Mouse (Mus musculus) MN1 (cell line): ENCODE measurements around the gene Gbf1.

Experiments used
- DNase-seq: peaks from one replicate; pipeline ENCODE4 v3.0.0-alpha.2; 2016; ENCODE audit warnings: low spot score

Gene Gbf1

DNA sequence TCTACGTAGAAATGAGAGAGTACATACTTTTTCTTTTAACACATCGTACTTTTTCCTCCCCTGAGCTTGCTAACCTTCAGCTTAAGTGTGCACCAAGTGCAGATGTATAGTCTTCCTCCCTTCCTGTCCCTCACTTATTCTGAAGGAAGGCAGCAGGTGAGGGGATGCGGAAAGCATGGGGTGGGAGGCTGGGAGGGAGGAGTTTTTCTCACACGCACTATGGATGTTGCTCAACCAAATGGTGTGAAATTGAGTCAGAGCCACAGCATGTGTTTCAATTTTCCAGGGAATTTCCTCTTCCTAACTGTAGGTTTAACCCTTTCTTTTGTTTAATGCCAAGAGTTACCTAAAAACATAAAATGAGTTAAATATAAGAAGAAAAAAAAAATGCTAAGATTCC lies 70.8 kb downstream of the Gbf1 start:
- no peak for DNase-seq

DNA sequence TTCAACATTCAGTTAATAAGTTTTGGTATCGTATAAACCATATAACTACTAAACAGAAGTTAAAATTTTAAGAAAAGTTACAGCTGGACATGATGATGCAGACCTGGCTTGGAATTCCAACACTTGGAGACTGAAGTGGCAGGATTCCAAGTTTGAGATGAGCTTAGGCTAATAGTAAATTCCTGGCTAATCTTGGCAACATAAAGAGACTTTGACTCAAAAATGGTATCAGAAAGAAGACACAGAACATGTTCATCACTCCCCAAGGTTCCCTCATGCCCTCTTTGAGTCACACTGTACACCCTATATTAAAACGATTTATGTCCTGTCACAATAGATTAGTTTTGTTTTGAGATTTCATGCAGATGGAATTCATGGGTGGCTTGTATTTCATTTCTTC lies 72.6 kb downstream of the Gbf1 start:
- DNase-seq: no peak

DNA sequence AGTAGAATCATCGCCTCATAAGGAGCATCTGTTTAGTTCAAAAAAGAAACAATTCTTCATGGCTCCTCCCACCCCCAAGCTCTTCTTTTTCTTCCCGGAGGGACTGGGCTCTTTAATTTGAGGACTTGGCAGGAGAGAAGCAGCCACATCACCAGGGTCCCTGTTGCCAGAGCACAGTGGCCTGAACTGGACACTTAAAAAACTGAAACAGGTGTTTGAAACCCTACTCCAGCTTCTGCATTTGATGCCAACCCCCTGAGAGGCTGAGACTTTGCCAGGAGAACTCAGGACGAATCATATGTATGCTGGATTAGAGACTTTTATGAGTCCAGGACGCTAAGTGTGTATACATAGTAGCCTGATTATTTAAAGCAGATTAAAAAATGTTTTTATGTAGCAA lies 73.2 kb downstream of the Gbf1 start:
- DNase-seq: no peak

DNA sequence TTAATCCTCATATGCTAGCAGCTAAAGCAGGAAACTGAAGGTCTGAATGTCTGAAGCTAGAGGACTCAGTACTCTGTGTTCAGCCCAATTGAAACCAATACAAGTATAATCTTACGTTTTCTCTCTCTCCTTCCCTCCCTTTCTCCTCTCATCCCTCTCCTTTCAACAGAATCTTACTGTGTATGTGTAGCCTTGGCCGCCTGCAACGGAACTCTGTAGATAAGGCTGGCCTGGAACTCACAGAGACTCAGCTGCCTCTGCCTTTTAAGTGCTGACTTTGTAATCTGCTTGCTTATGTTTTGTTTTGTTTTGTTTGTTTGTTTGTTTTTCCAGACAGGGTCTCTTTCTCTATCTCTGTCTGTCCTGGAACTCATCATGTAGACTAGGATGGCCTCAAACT lies 74.0 kb downstream of the Gbf1 start:
- DNase-seq: no peak

DNA sequence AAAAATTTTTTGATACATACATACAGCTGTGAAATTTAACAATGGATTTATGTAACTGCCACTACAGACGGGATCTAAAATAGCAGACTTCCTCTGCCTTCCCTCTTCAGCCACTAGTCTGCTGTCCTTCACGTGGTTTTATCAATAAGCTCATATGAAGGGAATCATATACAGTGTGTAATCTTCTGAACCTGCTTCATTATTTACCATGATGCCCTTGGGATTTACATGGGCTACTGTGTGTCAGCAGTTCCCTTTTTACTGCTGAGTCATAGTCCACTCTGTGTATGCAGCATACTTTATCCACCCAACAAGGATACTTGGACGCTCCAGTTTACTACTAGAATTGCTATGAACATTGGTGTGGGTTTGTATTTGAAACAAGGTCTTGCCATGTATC lies 75.0 kb downstream of the Gbf1 start:
- no peak for DNase-seq

DNA sequence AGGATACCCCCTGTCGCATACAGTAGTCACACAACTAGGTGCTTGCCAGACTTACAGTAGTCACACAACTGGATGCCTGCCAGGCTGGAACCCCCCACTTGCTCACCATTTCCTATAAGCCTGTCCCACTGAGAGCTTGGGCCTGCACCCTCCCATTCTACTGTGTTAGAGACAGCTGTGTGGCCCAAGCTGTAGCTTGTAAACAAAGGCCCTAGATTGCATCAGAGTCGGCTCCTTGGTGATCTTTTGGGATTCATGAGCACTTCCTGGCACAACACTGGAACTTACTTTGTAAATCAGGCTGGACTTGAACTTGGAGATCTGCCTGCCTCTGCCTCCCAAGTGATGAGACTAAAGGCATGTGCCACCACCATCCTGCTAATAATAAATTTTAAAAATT lies 82.1 kb downstream of the Gbf1 start:
- DNase-seq: no peak

DNA sequence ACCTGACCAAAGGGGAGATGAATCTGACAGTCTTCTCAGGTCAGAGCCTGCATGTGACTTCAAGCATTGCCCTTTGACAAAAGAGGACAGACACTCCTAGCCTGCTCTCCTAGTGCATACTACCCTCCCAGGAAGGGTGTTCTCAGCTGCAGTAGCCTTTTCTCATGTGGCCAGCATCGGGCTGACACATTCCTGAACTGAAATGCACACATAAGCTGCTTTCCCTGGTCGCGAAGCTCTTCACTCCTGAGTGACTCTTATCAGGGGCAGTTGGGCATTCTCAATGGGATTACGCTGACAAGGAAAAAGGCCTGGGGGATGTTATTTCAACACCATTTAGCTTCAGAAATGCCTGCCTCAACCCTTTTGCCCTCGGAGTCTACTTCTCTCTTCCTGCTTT lies 84.3 kb downstream of the Gbf1 start:
- no peak for DNase-seq

DNA sequence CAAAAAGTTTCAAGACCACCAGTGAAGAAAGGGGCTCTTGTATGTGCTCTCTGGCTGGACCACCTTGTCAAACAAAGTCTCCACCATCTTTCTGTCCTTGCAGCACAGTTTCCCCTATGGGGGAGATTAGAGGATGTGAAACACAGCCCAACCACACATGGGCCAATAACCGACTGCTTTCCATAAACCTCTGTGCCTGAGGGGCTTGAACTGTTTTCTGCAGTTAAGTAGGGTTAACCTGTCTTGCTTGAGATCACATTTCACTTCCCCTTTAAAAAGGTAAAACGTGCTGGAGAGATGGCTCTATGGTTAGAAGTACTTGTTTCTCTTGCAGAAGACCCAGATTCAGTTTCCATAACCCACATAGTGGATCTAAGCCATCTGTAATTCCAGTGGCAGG lies 87.9 kb downstream of the Gbf1 start:
- DNase-seq: no peak

DNA sequence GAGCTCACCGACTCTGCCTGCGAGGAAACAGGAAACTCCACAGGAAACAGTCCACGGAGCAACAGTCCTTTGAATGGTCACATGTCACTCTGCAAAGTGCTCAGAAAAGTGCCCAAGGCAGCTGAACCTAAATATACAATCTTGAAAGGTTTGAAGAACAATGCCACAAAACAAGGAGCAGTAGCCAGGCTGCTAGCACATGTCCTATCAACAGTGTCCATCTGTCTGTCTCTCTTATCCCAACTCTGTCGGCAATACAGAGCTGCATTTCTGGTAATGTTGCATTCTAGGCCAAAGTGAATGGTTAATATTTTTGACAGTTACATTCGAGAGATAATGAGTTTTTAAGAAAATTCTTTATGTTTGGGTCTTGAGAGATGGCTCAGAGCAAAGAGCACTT lies 90.1 kb downstream of the Gbf1 start:
- no peak for DNase-seq

DNA sequence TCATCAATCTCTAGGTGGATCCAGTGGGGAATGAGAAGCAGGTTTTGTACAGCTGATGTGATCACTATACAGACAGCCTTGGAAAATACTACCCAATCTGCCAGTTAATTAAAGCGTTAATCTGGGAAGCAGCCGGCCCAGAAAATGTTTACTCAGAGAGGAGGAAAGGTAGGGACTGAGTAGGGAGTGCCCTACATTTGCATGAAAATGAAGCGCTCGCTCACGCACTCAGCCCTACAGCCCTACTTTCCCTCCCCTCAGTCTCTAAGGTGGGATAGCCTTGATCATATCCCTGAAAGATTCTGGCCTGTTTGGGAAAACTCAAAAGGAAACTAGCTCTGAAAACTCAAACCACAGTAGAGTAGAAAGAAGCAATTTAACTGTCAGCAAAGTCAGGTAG lies 92.3 kb downstream of the Gbf1 start:
- no peak for DNase-seq

DNA sequence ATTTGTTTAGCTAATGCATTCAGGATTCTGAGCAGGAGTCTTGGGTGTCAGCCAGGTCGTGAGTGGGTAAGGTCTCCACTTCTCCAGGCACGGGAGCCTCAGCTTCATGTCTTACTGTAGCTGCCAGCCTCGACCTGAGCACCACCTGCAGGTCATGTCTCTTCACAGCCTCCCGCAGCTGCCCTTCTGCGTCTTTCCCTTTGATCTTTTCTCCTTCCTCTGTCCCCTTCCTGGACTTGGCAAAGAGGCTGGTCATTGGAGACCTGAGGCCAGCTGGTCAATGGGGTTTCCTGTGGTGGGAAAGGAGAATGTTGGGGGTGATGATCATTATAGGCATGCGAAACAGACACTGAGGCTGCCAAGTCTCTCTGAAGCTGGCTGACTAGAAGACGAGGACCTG lies 96.7 kb downstream of the Gbf1 start:
- DNase-seq: peak; percentile 43

DNA sequence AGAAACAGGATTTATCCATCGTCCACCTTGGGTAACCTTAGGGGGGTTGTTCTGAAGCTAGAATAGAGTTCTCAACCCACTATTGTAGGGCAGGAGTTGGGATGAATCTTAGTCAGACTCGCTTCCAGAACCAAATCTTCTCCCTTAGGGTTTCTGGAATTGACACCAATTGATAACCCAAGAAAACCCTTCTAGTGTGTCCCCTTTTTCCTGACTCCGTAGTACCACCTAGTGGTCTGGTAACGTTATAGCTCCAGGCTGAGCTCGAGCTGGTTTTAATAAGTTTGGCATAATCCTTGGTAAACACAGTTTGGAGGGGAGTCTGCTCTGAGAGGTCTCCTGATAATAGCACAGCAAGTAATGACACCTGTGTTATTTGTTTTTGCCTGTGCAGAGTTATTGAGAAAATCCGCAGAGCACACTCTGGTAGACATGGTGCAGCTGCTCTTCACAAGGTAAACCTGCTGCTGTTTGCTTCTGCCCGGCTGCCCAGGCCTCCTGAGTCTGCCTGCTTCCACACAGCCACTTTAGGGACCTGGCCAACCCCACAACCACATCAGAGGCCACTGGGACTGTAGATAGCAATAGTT lies 101.9 kb downstream of the Gbf1 start:
- DNase-seq: peak; percentile 46

DNA sequence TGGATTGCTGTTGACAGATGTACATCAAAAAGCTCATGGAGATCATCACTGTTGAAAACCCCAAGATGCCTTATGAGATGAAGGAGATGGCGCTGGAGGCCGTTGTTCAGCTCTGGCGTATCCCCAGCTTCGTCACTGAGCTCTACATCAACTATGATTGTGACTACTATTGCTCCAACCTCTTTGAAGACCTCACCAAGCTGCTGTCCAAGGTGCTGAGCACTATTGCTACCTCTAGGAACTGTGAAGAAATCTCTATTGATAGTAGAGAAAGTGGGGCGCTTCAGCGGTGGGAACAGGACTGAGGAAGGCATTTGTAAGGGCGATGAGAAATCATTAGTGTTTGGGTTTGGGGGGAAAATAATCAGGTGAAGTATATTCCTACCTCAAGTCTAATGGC lies 112.5 kb downstream of the Gbf1 start:
- DNase-seq: no peak

DNA sequence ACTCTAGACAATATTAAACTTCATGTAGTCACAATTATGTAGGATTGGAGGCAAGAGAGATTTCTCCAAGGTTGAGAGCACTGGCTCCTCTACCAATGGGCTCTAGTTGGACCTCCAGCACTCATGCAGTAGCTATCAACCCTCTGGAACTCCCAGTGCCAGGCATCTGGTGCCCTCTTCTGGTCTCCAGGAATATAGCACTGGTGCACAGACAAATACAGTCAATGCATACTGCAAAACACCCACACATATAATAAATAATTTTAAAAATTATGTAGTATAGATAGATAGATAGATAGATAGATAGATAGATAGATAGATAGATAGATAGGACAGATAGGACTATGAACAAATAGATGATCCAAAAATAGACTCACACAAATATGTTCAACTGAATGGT lies 123.0 kb downstream of the Gbf1 start:
- peak; percentile 6 for DNase-seq

DNA sequence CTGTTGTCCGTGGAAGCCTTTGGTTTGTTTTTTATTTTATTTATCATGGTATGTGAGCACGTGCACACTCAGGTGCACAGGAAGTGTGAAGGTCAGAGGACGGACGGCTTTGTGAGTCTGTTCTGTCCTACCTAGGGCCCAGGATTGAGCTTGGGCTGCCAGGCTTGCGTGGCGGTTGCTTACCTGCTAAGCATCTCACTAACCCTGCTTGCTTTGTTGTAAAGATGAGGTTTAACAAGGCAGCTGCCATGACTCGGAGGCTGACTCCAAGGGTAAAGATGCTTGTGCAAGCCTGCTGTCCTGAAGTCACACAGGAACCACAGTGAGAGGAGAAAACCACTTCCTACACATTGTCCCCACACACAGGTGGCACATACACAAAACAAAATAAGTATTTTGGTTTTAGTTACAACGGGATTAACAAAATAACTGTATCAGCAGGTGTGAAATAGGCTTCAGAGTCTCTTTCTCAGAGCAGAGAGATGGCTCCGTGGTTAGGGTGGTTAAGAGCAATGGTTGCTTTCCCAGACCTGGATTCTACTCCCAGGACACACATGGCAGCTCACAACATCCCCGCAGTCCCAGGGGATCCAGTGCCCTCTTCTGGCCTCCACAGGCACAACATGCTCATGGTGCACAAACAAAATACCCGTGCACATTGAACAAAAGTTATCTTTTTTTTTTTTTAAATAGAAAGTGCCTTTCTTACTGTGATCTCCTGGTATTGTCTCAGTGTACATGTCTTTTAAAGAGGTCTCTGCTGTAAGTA lies 130.0 kb downstream of the Gbf1 start:
- no peak for DNase-seq

DNA sequence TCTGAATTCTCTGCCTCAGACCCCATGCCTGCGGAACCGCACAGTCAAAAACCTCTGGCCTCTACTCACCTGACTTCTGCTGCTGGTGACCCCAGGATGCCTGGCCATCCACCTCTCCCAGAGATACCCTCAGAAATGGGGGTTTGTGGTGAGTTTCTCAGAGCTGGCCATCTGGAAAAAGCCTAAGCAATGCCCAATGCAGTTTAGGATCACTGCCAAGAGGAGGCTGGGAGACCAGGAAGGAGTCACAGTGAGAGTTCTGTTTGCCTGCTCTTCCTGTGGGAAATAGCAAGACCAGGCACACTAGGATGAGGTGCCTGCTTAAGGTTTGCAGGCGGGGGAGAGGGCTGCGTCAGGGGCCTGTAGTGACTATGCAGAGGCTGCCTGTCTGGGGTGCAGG lies 132.4 kb downstream of the Gbf1 start:
- peak; percentile 16 for DNase-seq

DNA sequence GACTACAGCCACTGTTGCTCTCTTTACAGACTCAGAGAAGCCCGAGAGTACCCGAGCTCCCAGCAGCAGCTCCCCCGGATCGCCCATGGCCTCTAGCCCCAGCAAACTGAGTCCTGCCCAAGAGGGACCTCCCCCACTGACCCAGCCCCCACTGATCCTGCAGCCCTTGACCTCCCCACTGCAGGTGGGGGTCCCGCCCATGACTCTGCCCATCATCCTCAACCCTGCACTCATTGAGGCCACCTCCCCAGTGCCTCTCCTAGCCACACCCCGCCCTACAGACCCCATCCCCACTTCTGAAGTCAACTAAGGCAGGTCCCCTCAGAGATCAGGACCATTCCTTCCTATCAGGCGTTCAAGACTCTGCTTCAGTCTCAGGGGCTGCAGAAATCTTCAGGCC lies 133.3 kb downstream of the Gbf1 start:
- DNase-seq: no peak

DNA sequence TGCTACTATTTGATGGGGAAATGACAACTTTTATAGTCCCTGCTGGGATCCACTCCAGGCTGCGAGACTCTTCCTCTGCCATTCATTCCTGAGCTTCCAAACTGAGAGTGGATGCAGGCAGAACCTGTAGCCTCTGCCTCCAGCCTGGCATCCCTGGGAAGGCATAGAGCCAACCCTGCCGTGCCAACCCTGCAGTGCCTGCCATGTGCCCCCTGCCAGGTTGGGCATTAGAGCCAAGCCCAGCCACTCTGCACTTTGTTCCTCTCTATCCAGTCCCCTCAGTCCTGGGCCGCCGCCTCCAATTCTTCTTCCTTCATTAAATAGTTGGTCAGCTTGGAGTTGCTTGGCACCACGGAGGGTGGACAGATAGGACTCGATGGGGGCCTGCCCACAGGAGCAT lies 133.7 kb downstream of the Gbf1 start:
- no peak for DNase-seq

DNA sequence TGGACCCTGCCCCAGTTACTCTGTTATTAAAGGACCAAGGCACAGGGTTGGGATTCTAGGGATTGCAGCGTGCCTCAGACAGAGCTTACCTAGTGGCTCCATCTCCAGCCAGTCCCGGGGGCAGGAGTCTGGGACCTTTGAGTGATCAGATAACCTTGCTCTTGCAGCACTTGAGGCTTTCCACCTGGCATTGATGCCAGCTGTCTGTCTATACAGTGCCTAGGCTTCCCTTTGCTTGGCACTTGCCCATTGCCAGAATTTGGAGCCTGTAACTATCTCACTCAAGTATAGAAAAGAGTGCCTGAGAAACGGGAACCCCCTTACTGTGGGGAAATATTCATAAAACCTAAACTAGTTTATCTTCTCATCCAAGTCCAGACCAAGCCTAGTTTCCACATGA lies 134.6 kb downstream of the Gbf1 start:
- DNase-seq: no peak

DNA sequence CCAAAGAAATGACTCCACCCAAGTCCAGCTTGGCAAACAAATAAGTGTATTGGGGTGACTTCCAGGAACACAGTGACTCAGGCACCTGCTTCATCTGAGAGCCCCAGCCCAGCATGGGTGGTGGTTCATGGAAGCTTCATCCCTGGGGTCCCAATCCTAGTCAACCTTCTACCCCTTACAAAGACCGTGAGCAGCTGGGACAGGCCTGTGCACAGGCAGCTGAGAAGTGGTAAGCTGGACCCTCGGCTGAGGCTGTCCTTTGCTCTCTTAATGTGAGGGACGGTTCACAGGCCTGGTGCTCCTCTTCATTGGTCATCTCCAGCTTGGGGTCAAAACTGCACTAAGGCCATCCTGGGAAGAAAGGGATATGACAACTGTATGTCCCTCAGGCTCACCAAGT lies 135.3 kb downstream of the Gbf1 start:
- DNase-seq: no peak

DNA sequence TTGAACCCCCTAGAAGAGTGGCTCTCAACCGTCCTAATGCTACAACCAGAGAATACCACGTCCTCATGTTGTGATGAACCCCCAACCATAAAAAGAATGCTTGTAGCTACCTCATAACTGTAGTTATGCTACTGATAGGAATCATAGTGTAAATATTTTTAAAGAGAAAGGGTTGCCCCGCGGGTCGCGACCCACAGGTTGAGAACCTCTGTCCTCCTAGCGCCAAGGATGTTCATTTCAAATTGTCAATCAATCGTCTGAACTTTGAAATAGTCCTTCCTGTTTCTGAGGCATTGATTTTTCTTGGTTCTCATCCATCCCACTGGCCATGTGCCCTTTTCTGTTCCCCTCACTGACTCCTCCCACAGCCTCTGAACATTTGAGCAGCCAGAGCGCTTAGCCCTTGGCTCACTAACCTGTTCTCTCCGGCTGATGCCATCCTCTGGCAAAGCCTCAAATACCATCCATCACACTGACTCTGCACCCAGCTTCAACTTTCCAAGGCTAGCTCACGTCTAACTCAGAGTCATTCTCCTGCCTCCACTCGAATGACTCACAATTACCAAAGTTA lies 138.3 kb downstream of the Gbf1 start:
- no peak for DNase-seq

DNA sequence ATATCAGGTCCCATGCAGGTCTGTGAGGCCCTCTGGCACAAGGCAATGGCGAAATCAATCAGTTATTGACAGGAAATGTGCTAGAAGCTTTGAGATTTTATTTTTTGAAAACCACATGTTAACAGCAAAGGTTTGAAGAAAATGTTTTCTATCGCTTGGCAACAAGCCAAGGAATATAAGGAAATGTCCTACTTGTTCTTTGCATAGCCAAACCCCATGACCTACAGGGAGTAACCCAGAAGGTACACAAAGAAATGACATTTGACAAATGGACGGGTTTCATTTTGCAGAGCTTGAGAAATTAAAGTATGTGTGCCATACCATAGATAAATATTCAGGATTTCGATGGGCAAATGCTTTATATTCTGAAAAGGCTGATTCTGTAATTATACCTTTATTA lies 144.6 kb downstream of the Gbf1 start:
- DNase-seq: no peak

DNA sequence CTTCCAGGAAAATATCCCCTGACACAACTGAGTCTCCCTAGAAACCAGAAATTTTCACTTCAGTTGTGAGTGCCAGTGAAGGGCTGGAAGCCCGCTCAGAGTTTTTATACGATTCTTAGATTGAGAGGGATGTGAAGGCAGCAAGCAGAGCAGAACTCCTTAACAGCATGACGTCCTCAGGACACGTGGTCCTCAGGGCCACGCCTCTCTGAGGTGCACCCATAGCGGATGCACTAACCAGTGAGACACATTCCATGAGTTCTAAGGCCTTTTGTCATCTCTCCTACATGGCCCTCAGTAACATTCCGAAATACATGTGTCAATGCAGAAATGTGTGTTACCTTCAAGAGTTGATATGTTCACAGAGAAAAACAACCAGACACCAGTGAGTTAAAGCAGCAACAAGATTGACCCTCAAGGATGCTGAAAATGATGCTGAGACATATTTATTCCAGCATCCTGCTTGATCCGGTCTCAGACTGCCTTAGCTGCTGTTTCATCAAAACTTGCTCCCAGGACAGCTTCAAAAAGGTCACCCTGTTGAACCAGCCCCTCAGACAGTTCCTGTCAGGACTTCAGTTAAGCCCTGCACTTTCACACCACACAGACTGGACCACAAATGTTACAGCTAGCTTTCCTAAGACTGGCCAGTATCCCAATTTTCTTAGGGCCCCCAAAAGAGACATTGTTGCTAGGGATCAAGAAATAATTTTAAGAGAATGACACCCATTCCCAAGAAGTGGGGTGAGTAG lies 148.2 kb downstream of the Gbf1 start:
- DNase-seq: no peak
